Mouse (Mus musculus) megakaryocyte progenitor cell, adult 5-6 weeks (primary cell): ENCODE data around the gene Gprc5d. TPM values are rescaled to one million over a fixed set of nuclear protein-coding genes. Genes with fewer than 3 reads are reported as not detected.

ENCODE experiments used
- ATAC-seq: replicated peaks from 2 replicates; pipeline ENCODE4 v1.8.0; 2016; ENCODE audit warnings: mild to moderate bottlenecking, moderate TSS enrichment, inconsistent platforms; ENCODE audit not compliant: poor library complexity
- total RNA-seq, 2 experiments: library from RNA; stranded (forward) in 1 of 2; stranded (reverse) in 1 of 2; fragments of 157-497, 149-512 nt in 1 of 2; fragments of 200-1000 nt in 1 of 2; gene quantifications; 2 replicates each; pipeline versions ENCODE4 v1.2.3 to v1.2.4; 2015 to 2017

Gene Gprc5d
- not detected in 2 replicates for total RNA-seq (2015)
- not detected in 2 replicates for total RNA-seq (2017)

DNA sequence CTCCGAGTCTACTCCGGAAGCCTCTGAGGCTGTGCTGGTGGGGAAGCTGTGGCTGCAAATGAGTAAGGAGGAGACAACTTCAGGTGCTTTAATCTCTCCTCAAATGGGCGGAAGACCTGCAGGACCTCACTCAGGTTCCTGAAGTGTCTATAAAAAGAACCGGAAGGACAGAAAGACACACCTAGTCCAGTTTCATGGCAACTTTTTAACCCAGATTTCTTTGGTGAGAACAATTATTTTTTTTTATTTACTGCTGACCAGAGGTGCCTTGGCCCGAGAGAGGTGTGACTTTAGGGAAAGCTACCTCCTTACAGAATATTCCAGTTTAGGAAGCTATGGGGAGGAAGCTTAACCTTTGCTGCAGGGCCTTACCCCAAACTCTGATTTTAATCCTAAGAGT, at the start of gene Gprc5d:
Gene Gprc5d (minus strand): TSS at position 101 of the 400 bp plus-strand sequence.
- no peak for ATAC-seq

DNA sequence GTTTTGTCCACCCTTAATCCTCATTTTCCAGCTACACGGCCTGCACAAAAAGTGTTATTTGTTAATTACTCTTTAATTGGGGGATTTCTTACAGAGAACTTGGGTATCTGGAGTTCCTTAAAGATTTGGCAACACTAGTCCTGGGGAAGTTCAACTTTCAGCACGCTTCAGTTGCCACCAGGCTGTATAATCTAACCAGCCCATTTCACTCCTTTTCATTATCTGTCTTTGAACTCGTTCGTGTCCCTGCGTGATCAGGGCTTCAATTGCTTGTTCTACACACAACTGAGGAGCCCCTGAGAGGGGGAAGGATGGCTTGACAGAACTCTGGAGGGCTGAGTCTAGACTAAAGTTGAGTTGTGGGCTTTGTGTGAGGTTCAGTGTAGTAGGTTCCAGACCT, 48.6 kb upstream of the Gprc5d start:
- peak; percentile 12; the same call in 1 of the 2 replicates for ATAC-seq

DNA sequence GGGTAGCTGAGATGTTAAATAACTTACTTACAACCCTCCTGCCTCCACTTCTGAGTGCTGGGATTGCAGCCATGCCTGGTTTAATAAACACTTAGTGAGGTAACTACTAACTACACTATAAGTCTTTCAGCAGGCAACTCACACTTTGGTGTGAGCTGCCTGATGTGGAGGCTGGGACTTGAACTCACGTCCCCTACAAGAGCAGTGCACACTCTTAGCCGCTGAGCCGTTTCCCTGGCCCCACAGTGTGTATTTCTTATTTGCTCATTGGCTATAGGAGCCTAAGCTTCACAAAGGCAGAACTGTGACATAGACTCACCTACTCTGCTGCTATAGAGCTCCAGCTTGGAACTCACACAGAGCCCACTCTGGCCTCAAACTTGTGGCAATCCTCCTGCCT, 48.2 kb upstream of the Gprc5d start:
- ATAC-seq = no peak

DNA sequence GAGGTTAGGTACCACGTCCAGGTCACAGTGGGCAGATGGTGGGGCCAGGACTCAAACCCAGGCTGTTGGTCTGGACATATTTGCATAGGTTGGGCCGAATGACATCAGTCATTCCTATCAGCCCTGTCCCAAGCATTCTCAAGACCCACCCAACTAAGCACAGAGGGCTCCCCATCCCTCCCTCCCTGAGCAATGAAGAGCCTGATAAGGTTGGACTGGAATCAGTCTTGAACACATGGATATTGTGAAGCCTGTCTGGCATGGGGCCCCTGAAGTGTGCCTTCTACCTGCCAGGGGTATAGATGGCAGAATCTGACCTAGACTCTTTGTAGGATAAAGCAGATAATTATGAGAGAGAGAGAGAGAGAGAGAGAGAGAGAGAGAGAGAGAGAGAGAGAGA, 47.6 kb upstream of the Gprc5d start:
- ATAC-seq = peak; percentile 41

GRCm38 (mm10) chr6:135165191-135165590, 47.1 kb upstream of the Gprc5d start:
- ATAC-seq = no peak

- peak; percentile 34 for ATAC-seq
These were observed 44.8 kb upstream of the Gprc5d start for GRCm38 (mm10) chr6:135162861-135163260.

DNA sequence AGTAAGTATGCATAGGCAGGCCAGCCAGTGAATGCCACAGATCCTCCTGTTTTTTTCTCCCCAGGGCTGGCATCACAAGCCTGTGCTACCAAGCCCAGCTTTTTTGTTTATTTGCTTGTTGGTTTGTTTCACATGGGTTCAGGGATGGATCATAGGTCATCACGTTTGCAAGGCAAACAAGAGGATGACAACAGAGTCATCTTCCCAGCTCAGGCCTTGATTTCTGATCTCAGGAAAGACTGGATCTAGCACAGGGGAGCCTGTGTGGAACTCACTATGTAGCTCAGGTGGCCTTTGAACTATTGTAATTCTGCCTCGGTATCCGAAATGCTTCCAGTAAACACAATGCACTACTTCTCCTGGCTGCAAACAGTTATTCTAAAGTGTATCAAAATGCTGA, 44.2 kb upstream of the Gprc5d start:
- no peak for ATAC-seq

- peak; percentile 22; the same call in 1 of the 2 replicates for ATAC-seq
These were observed 43.3 kb upstream of the Gprc5d start for GRCm38 (mm10) chr6:135161356-135161755.

GRCm38 (mm10) chr6:135158509-135158908, 40.4 kb upstream of the Gprc5d start:
- no peak for ATAC-seq

GRCm38 (mm10) chr6:135157496-135157895, 39.4 kb upstream of the Gprc5d start:
- 0 out of 2 replicates have a peak, but pooled peaks have one; percentile 9 for ATAC-seq

DNA sequence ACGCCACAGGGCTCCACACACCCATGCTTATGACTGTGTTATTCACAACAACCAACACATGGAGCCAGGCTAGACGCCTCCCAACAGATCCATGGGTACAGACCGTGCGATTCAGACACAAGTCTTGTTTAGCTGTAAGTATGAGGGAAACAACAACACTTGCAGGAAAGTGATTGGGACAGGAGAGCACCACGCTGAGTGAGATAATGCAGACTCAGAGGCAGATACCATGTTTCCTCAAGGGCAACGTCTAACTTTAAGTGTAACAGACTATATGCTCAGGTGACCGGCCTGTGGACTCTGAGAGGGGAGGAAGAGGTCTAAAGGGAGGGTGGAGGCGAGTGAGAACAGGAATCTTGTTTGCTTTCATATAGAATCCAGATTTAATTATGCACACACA, 38.5 kb upstream of the Gprc5d start:
- ATAC-seq = peak; percentile 46

DNA sequence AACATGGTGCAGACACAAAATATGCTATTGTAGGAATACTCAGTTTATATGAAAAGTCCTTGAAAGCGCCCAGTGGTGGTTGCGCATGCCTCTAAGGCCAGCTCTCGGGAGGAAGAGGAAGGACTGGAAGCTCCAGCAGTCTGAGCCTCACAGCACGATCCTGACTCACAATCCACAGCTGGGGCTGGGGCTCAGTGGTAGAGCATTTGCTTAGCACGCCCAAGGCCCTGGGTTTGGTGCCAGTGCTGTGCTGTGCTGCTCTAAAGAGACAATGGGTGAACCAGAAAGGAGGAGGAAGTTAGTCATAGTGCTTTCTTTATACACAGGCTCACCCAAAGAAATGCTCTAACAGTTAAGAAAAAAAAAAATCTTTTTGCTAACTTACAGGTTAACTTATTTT, 35.6 kb upstream of the Gprc5d start:
- no peak for ATAC-seq

DNA sequence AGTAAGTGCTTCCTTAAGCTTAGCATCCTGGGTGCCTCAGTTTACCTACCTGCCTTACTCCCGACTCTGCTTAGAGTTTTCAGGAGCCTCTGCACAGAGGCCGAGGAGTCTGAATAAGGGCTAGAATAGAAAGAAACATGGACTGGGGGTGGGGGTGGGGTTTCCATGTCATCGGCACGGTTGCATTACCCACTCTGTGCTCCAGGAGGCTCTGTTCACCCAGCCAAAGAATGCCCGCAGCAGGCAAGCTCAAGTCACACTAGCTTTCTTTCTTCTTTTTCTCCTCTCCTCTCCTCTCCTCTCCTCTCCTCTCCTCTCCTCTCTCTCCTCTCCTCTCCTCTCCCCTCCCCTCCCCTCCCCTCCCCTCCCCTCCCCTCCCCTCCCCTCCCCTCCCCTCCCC, 32.2 kb upstream of the Gprc5d start:
- ATAC-seq = peak; percentile 97

DNA sequence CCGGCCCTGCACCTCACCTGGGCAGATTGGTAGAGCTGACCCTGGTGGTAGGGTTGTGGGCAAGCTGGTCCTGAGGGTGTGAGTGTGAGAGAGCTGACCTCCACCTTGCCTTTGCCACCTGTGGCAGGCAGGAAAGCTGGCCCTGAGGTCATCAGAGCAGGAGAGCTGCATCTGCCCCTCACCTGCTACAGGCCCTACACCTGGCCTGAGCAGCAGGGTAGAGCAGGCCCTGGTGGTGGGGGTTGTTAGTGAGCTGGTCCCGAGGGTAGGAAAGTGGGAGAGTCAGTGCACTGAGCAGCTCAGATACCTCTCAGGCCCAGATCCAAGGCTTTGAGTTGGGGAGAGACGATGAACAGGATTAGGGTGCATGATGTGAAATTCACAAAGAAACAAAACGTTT, 31.6 kb upstream of the Gprc5d start:
- ATAC-seq = no peak

DNA sequence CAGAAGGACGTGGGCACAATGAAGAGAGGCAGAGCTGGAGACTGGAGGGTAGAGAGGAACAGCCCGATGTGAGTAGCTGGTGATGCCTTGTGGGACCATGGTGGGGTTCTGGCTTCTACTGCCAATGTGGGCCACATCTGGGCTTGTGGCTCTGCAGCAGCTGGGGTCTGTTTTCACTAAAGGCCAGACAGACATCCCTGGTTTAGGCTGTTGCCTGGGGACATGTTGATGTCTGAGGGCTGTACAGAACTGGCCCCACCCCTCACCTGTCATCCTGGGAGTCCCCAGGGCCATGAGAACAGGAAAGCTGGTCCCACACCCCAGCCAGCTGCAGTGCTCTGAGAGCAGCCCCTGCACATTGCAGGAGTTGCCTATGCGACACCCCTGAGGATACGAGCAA, 31.1 kb upstream of the Gprc5d start:
- no peak for ATAC-seq

DNA sequence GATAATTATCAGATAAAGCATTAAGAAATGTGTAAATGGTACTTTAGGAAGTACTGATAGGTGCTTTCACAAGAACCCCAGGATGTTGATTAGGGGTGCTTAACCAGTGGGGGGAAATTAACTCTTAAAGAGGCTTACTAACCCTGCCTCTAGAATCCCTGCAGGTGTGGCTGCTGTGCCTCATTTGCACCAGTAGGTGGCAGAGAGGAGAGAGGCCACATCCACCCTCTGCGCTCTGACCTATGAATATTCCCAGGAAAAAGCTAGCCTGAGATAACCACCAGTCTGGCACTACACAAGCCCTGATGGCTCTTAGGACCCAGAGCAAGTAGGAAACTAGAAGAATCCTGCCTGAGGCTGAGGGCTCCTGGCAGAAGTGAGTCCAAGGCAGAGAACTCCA, 30.4 kb upstream of the Gprc5d start:
- peak; percentile 65 for ATAC-seq

DNA sequence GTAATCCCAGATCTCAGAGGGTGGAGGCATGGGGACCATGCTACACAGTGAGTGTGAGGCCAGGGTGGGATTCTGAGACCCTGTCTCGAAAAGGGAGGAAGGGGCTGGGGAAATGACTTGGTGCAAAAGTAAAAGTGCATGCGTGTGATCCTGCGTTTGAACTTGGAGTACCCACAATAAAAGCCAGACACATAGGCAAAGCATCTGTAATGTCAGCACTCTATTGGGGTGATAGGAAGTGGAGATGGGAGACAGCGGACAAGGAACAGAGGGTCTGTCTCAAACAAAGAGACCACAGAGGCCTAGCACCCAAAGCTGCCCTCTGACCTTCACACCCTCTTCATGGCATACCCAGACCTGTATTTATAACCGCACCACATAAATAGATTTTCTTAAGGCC, 27.9 kb upstream of the Gprc5d start:
- ATAC-seq = no peak

DNA sequence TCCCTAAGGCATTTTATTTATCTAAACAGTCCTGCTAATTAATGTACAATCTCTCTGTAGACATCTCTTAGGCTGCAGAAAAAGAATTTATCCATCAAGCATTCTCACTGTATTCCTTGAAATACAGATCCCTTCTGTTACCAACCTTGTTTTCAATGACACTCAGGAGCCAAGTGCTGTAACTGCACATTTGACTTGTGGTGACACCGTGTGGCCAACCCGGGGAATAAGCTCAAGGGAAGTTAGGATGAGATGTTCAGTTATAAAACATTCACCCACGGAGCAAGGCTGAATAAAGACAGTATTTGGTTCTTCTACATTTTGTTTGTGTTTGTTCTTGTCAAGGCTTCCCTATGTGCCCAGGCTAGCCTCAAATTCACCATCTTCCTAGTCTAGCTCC, 26.4 kb upstream of the Gprc5d start:
- peak; percentile 87 for ATAC-seq

DNA sequence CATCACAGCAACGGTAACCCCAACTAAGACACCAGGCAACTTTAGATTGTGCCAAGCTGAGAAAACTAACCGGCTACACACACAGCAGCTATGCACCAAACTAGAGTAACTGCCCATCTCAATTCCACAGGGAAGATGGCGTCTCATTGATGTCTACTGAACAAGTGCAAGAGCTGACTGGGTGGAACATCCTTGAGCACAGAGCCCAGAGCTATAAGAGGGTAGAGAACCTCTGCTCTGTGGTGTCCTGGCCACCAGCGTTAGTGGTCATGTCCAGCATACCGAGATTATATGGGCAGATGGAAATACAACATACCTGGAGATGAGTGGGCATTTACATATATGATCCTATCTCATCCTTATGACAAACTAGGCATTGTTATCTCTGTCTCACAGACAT, 25.1 kb upstream of the Gprc5d start:
- ATAC-seq = no peak

GRCm38 (mm10) chr6:135141451-135142147, 23.5 kb upstream of the Gprc5d start:
- ATAC-seq = no peak; the same call in 1 of the 2 replicates

DNA sequence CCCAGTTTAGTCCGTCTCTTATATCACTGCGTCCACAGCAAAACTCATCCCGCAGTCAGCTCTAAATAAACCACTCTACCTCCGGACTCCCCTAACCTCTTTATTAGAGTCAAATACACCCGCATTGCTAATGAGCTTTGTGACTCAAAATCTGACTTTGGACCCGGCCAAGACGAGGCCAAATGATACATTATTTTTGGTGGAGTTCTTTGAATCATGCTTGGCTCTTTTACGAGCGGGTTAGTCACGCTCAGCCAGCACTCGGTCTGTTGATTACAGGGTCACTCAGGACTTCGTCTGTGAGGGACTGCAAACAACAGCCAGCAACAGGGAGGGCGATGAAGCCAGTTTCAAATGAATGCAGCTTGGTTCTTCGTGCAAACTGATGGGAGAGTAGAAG, 20.7 kb upstream of the Gprc5d start:
- ATAC-seq = no peak

DNA sequence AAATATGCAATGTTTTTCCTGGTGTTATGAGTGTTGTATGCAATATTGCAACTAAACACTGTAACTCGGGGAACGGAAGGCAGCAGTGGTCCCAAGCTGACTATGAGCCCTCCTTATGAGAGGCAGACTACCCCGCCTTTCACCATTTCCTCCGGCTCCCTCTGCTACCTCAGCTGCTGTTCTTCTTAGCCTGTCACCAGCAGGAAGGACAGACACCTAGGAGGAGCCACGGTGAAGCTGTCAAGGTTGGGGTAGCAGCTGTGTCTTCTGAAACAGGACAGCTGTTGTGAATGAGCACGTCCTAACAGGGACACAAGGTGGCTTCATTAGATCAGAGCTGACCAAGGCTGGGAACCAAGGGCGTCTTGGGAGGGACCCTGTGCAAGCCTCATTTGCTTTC, 20.1 kb upstream of the Gprc5d start:
- no peak for ATAC-seq

DNA sequence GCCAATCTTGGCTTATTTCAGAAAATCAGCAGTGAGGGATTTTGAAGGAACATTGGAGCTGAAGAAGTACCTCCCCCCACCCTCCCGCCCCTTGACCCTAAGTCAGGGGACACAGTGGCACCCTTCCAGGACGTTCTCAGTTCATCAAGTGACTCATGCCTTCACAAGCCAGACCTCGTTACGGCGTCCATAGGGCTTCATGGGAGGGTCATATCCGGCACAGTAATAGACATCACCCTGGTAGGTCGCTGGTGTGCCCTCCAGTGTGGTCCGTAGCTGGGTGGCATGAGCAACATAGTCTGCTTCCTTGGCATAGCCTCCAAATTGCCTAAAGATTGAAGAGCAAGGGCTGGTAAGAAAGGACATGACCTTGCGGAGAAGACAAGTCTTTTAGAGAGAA, 19.7 kb upstream of the Gprc5d start:
- ATAC-seq = no peak
